Mouse (Mus musculus) hindbrain, embryonic 11.5 days (tissue): Measurements from ENCODE around the gene Cnp. TPM values are rescaled to one million over a fixed set of nuclear protein-coding genes. Genes with fewer than 3 reads are reported as not detected.

Experiments used
- ATAC-seq: fragments of 200-750 bp; cut with Nextera tagmentation; 2 replicates; pipeline ENCODE4 v1.8.0; 2017; ENCODE audit warnings: mild to moderate bottlenecking, moderate TSS enrichment, moderate library complexity; ENCODE audit not compliant: low FRiP score
- DNase-seq: peaks from one replicate; pipeline ENCODE4 v3.0.0-alpha.2; 2015; ENCODE audit warnings: low spot score
- H3K27ac ChIP-seq: fragments of 300-500 bp; sonication (generic); 2 replicates; pipeline ENCODE4 v1.5.1; 2014; ENCODE audit warnings: mild to moderate bottlenecking, low read depth, low read length
- H3K27me3 ChIP-seq: fragments of 300-500 bp; sonication (generic); 2 replicates; pipeline ENCODE4 v1.6.1; 2014; ENCODE audit warnings: mild to moderate bottlenecking, low read length, moderate library complexity, mixed read lengths; ENCODE audit not compliant: control insufficient read depth, insufficient read depth
- H3K36me3 ChIP-seq: fragments of 300-500 bp; sonication (generic); 2 replicates; pipeline ENCODE4 v1.6.1; 2014; ENCODE audit warnings: mild to moderate bottlenecking, low read length, moderate library complexity, mixed read lengths; ENCODE audit not compliant: control insufficient read depth, insufficient read depth
- H3K4me1 ChIP-seq: fragments of 300-500 bp; sonication (generic); replicated peaks from 2 replicates; pipeline ENCODE4 v1.6.1; 2014; ENCODE audit warnings: low read length, mixed read lengths; ENCODE audit not compliant: control insufficient read depth, insufficient read depth
- H3K4me2 ChIP-seq: fragments of 300-500 bp; sonication (generic); replicated peaks from 2 replicates; pipeline ENCODE4 v1.6.1; 2014; ENCODE audit warnings: mild to moderate bottlenecking, low read depth, low read length
- H3K4me3 ChIP-seq: fragments of 300-500 bp; sonication (generic); 2 replicates; pipeline ENCODE4 v1.5.1; 2014; ENCODE audit warnings: low read depth, low read length
- H3K9ac ChIP-seq: fragments of 300-500 bp; sonication (generic); 2 replicates; pipeline ENCODE4 v1.6.1; 2014; ENCODE audit warnings: low read depth, low read length
- H3K9me3 ChIP-seq: fragments of 300-500 bp; sonication (generic); 2 replicates; pipeline ENCODE4 v1.6.1; 2016; ENCODE audit warnings: low read length; ENCODE audit not compliant: control insufficient read depth
- WGBS: fragments of 180-500 bp; shearing (Covaris S2); extraction: QIAGEN DNeasy Blood & Tissue Kit; methylation state at CpG from one replicate; pipeline ENCODE4 v1.1.7; 2014; 5-methylcytosine and 5-hydroxymethylcytosine counted together
- polyA plus RNA-seq: library from polyadenylated mRNA; unstranded; fragments of >200 nt; fragmentation: Nextera tagmentation; extraction: Ambion mirVana; gene quantifications from 2 replicates; pipeline ENCODE4 v1.2.1, GENCODE M21; 2014

The Cnp gene
- polyA plus RNA-seq, 1 experiment from 2014 or later = 17.8 TPM

DNA sequence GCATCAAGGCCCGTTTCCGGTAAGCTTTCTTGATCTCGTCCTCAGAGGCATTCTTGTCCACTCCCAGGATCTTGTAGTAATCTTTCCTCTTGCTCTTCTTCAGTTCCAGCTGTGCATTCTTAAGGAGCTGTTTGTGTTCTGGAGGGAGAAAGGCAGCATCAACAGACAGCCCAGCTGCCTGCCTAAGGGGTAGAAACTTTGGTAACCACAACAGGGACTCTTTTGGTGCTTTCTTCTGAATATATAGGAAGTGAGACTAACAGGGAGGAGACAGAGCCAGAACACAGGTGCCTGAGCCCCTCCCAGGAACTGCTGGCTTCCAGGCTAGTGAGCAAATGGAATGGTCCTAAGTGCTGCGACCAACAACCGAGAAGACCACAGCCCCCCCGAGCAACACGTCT lies 9.9 kb downstream of the Cnp start:
- ATAC-seq (no peak), DNase-seq (no peak)
- WGBS = 89% methylated on average over 7 of the region's 7 CpGs
- H3K4me1 ChIP-seq = no peaks in the 10 kb centered on the region
- H3K27ac ChIP-seq = no peak overlapping the region
- no peak overlapping the region for H3K9ac ChIP-seq
- H3K4me3 ChIP-seq = no peak overlapping the region
- H3K27me3 ChIP-seq = no peaks in the 10 kb centered on the region
- no peaks in the 10 kb centered on the region for H3K9me3 ChIP-seq
- H3K36me3 ChIP-seq = peaks cover 39% of the 10 kb centered on the region
- no peak overlapping the region for H3K4me2 ChIP-seq

- no peak for DNase-seq
- no peak overlapping the region for H3K4me3 ChIP-seq
- ATAC-seq = no peak
- no peaks in the 10 kb centered on the region for H3K27me3 ChIP-seq
- no peaks in the 10 kb centered on the region for H3K9me3 ChIP-seq
- over 99% methylated on average over 3 of the region's 3 CpGs for WGBS
- H3K36me3 ChIP-seq = peaks cover 42% of the 10 kb centered on the region
- H3K4me1 ChIP-seq = no peaks in the 10 kb centered on the region
- no peak overlapping the region for H3K4me2 ChIP-seq
- H3K9ac ChIP-seq = no peak overlapping the region
- no peak overlapping the region for H3K27ac ChIP-seq
Measured at GRCm38 (mm10) chr11:100585148-100585547, 10.4 kb downstream of the Cnp start.

- Histone ChIP-seq H3K4me1 (no peaks in the 10 kb centered on the region), H3K4me3 (no peak overlapping the region), H3K27ac (no peak overlapping the region), H3K27me3 (no peaks in the 10 kb centered on the region), H3K36me3 (peaks cover 34% of the 10 kb centered on the region), H3K4me2 (no peak overlapping the region), H3K9ac (no peak overlapping the region), H3K9me3 (no peaks in the 10 kb centered on the region)
- no peak for DNase-seq
- 96% methylated on average over 2 of the region's 2 CpGs for WGBS
- no peak for ATAC-seq
Measured at GRCm38 (mm10) chr11:100588462-100588861, 13.8 kb downstream of the Cnp start.

- DNase-seq = no peak
- Histone ChIP-seq H3K9me3 (no peaks in the 10 kb centered on the region), H3K27ac (no peak overlapping the region), H3K27me3 (no peaks in the 10 kb centered on the region), H3K36me3 (peaks cover 19% of the 10 kb centered on the region), H3K4me3 (no peak overlapping the region), H3K4me2 (no peak overlapping the region), H3K9ac (no peak overlapping the region), H3K4me1 (no peaks in the 10 kb centered on the region)
- 89% methylated on average over 11 of the region's 11 CpGs for WGBS
- no peak for ATAC-seq
Measured at GRCm38 (mm10) chr11:100592346-100593046, 17.8 kb downstream of the Cnp start.

GRCm38 (mm10) chr11:100594608-100595007 lies 19.9 kb downstream of the Cnp start:
- H3K27me3 ChIP-seq = no peaks in the 10 kb centered on the region
- no peaks in the 10 kb centered on the region for H3K4me1 ChIP-seq
- H3K36me3 ChIP-seq = peaks cover 19% of the 10 kb centered on the region
- 93% methylated on average over 7 of the region's 7 CpGs for WGBS
- H3K4me2 ChIP-seq = no peak overlapping the region
- no peak overlapping the region for H3K4me3 ChIP-seq
- no peaks in the 10 kb centered on the region for H3K9me3 ChIP-seq
- no peak overlapping the region for H3K27ac ChIP-seq
- no peak overlapping the region for H3K9ac ChIP-seq
- DNase-seq = no peak
- no peak for ATAC-seq

- peaks cover 17% of the 10 kb centered on the region for H3K36me3 ChIP-seq
- WGBS = 91% methylated on average over 4 of the region's 4 CpGs
- no peak overlapping the region for H3K9ac ChIP-seq
Measured at GRCm38 (mm10) chr11:100595533-100595932, 20.8 kb downstream of the Cnp start.

DNA sequence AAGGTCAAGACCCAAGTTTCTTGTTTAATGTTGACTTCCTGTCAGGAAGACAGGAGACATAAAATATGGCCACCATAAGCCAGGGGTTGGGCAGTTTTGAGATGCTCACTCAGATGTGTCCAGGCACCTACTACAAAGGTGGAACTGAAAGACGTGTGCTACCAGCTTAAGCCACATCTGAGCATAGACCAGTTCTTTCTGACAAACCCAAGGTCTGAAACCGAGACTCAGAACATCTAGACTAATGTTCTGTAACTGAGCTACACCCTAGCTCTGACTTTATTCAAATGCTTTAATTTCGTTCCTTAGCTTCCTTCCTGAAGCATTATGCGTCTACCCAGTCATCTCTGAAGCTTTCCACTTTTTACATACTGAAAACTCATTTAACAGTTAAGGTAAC lies 23.4 kb downstream of the Cnp start:
- H3K27me3 ChIP-seq = no peaks in the 10 kb centered on the region
- no peak overlapping the region for H3K9ac ChIP-seq
- H3K4me2 ChIP-seq = no peak overlapping the region
- DNase-seq (no peak), ATAC-seq (no peak)
- WGBS = 93% methylated on average over 4 of the region's 4 CpGs
- no peaks in the 10 kb centered on the region for H3K9me3 ChIP-seq
- H3K27ac ChIP-seq = no peak overlapping the region
- H3K4me3 ChIP-seq = no peak overlapping the region
- H3K4me1 ChIP-seq = no peaks in the 10 kb centered on the region
- H3K36me3 ChIP-seq = peaks cover 14% of the 10 kb centered on the region

More at GRCm38 (mm10) chr11:100595533-100595932, 20.8 kb downstream of the Cnp start:
- H3K27ac ChIP-seq = no peak overlapping the region
- no peaks in the 10 kb centered on the region for H3K27me3 ChIP-seq
- H3K9me3 ChIP-seq = no peaks in the 10 kb centered on the region
- DNase-seq = no peak
- ATAC-seq = no peak
- no peak overlapping the region for H3K4me3 ChIP-seq
- no peaks in the 10 kb centered on the region for H3K4me1 ChIP-seq
- no peak overlapping the region for H3K4me2 ChIP-seq

GRCm38 (mm10) chr11:100601372-100601771 lies 26.7 kb downstream of the Cnp start:
- H3K9me3 ChIP-seq = no peaks in the 10 kb centered on the region
- H3K36me3 ChIP-seq = peaks cover 7% of the 10 kb centered on the region
- no peak overlapping the region for H3K9ac ChIP-seq
- H3K27me3 ChIP-seq = no peaks in the 10 kb centered on the region
- no peaks in the 10 kb centered on the region for H3K4me1 ChIP-seq
- 96% methylated on average over 3 of the region's 3 CpGs for WGBS
- DNase-seq (no peak), ATAC-seq (no peak)
- H3K4me2 ChIP-seq = no peak overlapping the region
- no peak overlapping the region for H3K27ac ChIP-seq
- no peak overlapping the region for H3K4me3 ChIP-seq

GRCm38 (mm10) chr11:100603155-100603554 lies 28.5 kb downstream of the Cnp start:
- Histone ChIP-seq H3K4me3 (no peak overlapping the region), H3K36me3 (no peaks in the 10 kb centered on the region; the same call in none of the 2 replicates), H3K27ac (no peak overlapping the region), H3K9me3 (no peaks in the 10 kb centered on the region), H3K27me3 (no peaks in the 10 kb centered on the region), H3K4me1 (no peaks in the 10 kb centered on the region), H3K9ac (no peak overlapping the region), H3K4me2 (no peak overlapping the region)
- DNase-seq (no peak), ATAC-seq (no peak)
- 92% methylated on average over 9 of the region's 9 CpGs for WGBS
